Mouse (Mus musculus): ENCODE results near the gene Ptprm. TPM values are rescaled to one million over a fixed set of nuclear protein-coding genes. Genes with fewer than 3 reads are reported as not detected.
"Not testable (repeated sequence)": the region's sequence is repeated elsewhere in the genome, so short reads cannot be mapped to it uniquely, and the experiment has no call there.

The Ptprm gene
- polyA plus RNA-seq, 1 experiment from 2014 or later: 17.6 TPM

DNA sequence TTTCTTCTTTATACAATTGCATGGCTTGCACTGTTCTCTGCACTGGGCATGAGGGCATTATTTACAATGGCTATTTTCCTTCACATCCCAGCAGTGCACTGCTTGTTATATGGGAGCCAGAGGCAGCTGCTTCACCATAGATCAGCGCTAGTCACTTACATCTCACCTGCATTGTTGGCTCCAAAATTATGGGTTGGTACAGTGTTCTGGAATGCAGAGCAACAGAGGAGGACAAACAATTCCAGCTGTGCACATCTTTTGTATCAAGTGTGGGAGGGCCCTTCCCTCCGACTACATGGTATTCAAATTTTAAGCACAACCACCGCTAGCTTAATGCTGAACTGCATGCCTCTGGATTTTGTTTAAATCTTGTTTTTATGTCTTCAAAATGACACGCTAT is 489.8 kb downstream of the Ptprm start:
- Histone ChIP-seq H3K27me3 (no peaks in the 10 kb centered on the region), H3K4me1 (peaks cover 21% of the 10 kb centered on the region; the same call in 1 of the 2 replicates), H3K36me3 (no peaks in the 10 kb centered on the region), H3K9ac (no peak overlapping the region), H3K9me3 (replicated peaks) (no peaks in the 10 kb centered on the region), H3K27ac (replicated peaks) (no peak overlapping the region), H3K4me3 (replicated peaks) (no peak overlapping the region), H3K4me2 (replicated peaks) (no peak overlapping the region)
- ATAC-seq (ENCODE audit: insufficient number of reproducible peaks, low FRiP score, low TSS enrichment, low read depth): no peak
- WGBS: 37% methylated on average over 4 of the region's 4 CpGs

- no peak overlapping the region for H3K9ac ChIP-seq
- H3K4me3 ChIP-seq (replicated peaks): no peak overlapping the region
These were observed 492.7 kb downstream of the Ptprm start for GRCm38 (mm10) chr17:66861557-66861956.

DNA sequence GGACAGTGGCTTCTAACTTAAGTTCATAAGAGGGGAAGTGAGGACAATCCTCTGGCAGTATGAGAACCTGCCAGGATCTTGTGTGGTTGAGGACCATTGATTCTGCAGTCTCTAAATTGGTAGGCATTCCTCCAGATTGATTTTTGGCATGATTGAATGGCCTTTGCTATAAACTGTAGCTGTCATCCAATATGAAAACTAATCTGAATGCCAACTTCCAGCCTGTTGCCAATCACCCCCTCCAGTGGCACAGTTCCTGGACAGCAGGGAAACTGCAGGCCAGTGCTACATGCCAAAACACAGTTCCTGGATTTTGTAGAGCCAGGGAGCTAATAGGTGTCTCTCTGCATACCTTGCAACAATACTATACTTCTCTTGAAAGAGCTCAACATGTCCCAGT is 495.5 kb downstream of the Ptprm start:
- Histone ChIP-seq H3K36me3 (no peaks in the 10 kb centered on the region), H3K4me3 (replicated peaks) (no peak overlapping the region), H3K27ac (replicated peaks) (no peak overlapping the region), H3K4me1 (peaks cover 15% of the 10 kb centered on the region; the same call in 1 of the 2 replicates), H3K9ac (no peak overlapping the region), H3K4me2 (replicated peaks) (no peak overlapping the region), H3K27me3 (no peaks in the 10 kb centered on the region), H3K9me3 (replicated peaks) (no peaks in the 10 kb centered on the region)
- no peak for ATAC-seq (ENCODE audit: insufficient number of reproducible peaks, low FRiP score, low TSS enrichment, low read depth)

More at GRCm38 (mm10) chr17:66861557-66861956, 492.7 kb downstream of the Ptprm start:
- H3K36me3 ChIP-seq: no peaks in the 10 kb centered on the region
- peak; percentile 67; the same call in 1 of the 2 replicates for ATAC-seq (ENCODE audit: insufficient number of reproducible peaks, low FRiP score, low TSS enrichment, low read depth)
- H3K9me3 ChIP-seq (replicated peaks): no peaks in the 10 kb centered on the region
- H3K4me2 ChIP-seq (replicated peaks): no peak overlapping the region
- WGBS: 30% methylated on average over 2 of the region's 2 CpGs
- H3K27ac ChIP-seq (replicated peaks): no peak overlapping the region
- H3K4me1 ChIP-seq: peaks cover 21% of the 10 kb centered on the region; the same call in 1 of the 2 replicates
- H3K27me3 ChIP-seq: no peaks in the 10 kb centered on the region

GRCm38 (mm10) chr17:66852496-66852895 is 501.8 kb downstream of the Ptprm start:
- Histone ChIP-seq H3K4me2 (replicated peaks) (no peak overlapping the region), H3K9ac (no peak overlapping the region), H3K27me3 (no peaks in the 10 kb centered on the region), H3K27ac (replicated peaks) (no peak overlapping the region), H3K4me3 (replicated peaks) (no peak overlapping the region), H3K4me1 (no peaks in the 10 kb centered on the region), H3K9me3 (replicated peaks) (no peaks in the 10 kb centered on the region), H3K36me3 (no peaks in the 10 kb centered on the region)
- 85% methylated on average over 6 of the region's 6 CpGs for WGBS
- no peak for ATAC-seq (ENCODE audit: insufficient number of reproducible peaks, low FRiP score, low TSS enrichment, low read depth)

GRCm38 (mm10) chr17:66847011-66847410 is 507.2 kb downstream of the Ptprm start:
- H3K36me3 ChIP-seq, H3K27me3 ChIP-seq: not testable (repeated sequence)
- WGBS: 83% methylated on average over 4 of the region's 4 CpGs

DNA sequence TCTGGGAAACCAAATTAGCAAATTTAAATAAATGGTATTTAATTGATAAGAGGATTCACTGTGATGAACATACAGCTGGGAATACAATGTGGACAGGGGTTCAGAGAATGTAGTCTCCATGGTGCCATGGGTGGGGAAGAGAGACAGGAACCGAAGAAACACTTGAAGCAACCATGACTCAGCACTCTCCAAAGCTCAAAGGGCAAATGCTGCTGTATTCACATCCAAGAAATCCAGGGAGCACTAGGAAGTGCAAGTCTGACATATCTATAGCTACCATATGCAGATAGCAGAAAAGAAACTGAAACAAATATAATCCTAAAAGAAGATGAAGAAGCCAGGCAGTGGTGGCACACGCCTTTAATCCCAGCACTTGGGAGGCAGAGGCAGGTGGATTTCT is 531.9 kb downstream of the Ptprm start:
- H3K9me3 ChIP-seq (replicated peaks): no peaks in the 10 kb centered on the region
- H3K27ac ChIP-seq (replicated peaks): no peak overlapping the region
- H3K4me1 ChIP-seq: no peaks in the 10 kb centered on the region
- no peaks in the 10 kb centered on the region for H3K27me3 ChIP-seq
- H3K4me2 ChIP-seq (replicated peaks): no peak overlapping the region
- WGBS: 91% methylated on average over 2 of the region's 2 CpGs
- ATAC-seq (ENCODE audit: insufficient number of reproducible peaks, low FRiP score, low TSS enrichment, low read depth): no peak
- no peak overlapping the region for H3K4me3 ChIP-seq (replicated peaks)
- H3K9ac ChIP-seq: no peak overlapping the region
- no peaks in the 10 kb centered on the region for H3K36me3 ChIP-seq

More at GRCm38 (mm10) chr17:66847011-66847410, 507.2 kb downstream of the Ptprm start:
- H3K4me1 ChIP-seq; H3K9me3 ChIP-seq (replicated peaks); H3K27ac ChIP-seq (replicated peaks); H3K4me3 ChIP-seq (replicated peaks); H3K9ac ChIP-seq; H3K4me2 ChIP-seq (replicated peaks); ATAC-seq (ENCODE audit: insufficient number of reproducible peaks, low FRiP score, low TSS enrichment, low read depth): not testable (repeated sequence)

- no peaks in the 10 kb centered on the region for H3K27me3 ChIP-seq
- H3K4me1 ChIP-seq: no peaks in the 10 kb centered on the region
- H3K4me3 ChIP-seq (replicated peaks): no peak overlapping the region
- ATAC-seq (ENCODE audit: insufficient number of reproducible peaks, low FRiP score, low TSS enrichment, low read depth): no peak; the same call in 1 of the 2 replicates
- 64% methylated on average over 4 of the region's 4 CpGs for WGBS
- H3K36me3 ChIP-seq: no peaks in the 10 kb centered on the region
- no peak overlapping the region for H3K27ac ChIP-seq (replicated peaks)
- H3K9ac ChIP-seq: no peak overlapping the region
- H3K4me2 ChIP-seq (replicated peaks): no peak overlapping the region
- H3K9me3 ChIP-seq (replicated peaks): no peaks in the 10 kb centered on the region
These were observed 536.9 kb downstream of the Ptprm start for GRCm38 (mm10) chr17:66817380-66817779.

DNA sequence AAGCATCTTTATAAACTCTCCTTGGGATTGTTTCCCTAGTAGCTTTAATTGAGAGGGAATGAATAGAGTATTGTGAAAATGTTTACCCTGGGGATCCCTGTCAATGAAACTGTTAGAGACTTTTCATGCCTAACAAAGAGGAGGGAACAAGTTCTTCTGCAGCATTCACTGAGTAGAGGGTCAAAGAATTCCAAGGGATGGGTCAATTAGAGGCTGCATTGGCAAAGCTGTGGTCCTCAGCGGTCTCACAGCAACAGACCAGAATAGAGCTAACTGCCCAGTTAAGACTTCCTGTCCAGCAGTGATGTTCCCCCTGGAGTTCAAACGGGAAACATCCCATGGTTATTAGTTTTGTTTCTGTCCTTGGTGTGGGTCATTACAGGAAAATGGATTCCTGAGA is 538.3 kb downstream of the Ptprm start:
- ATAC-seq (ENCODE audit: insufficient number of reproducible peaks, low FRiP score, low TSS enrichment, low read depth): no peak
- Histone ChIP-seq H3K4me1 (no peaks in the 10 kb centered on the region), H3K4me2 (replicated peaks) (no peak overlapping the region), H3K27ac (replicated peaks) (no peak overlapping the region), H3K9ac (no peak overlapping the region), H3K9me3 (replicated peaks) (no peaks in the 10 kb centered on the region), H3K4me3 (replicated peaks) (no peak overlapping the region), H3K36me3 (no peaks in the 10 kb centered on the region), H3K27me3 (no peaks in the 10 kb centered on the region)
- 39% methylated on average over 2 of the region's 2 CpGs for WGBS

- no peak for ATAC-seq (ENCODE audit: insufficient number of reproducible peaks, low FRiP score, low TSS enrichment, low read depth)
- H3K9me3 ChIP-seq (replicated peaks): no peaks in the 10 kb centered on the region
- H3K27me3 ChIP-seq: no peaks in the 10 kb centered on the region
- no peak overlapping the region for H3K4me2 ChIP-seq (replicated peaks)
- no peak overlapping the region for H3K27ac ChIP-seq (replicated peaks)
- WGBS: 78% methylated on average over 6 of the region's 6 CpGs
- H3K9ac ChIP-seq: no peak overlapping the region
- no peaks in the 10 kb centered on the region for H3K4me1 ChIP-seq
- H3K4me3 ChIP-seq (replicated peaks): no peak overlapping the region
- H3K36me3 ChIP-seq: no peaks in the 10 kb centered on the region
These were observed 540.5 kb downstream of the Ptprm start for GRCm38 (mm10) chr17:66813786-66814185.

DNA sequence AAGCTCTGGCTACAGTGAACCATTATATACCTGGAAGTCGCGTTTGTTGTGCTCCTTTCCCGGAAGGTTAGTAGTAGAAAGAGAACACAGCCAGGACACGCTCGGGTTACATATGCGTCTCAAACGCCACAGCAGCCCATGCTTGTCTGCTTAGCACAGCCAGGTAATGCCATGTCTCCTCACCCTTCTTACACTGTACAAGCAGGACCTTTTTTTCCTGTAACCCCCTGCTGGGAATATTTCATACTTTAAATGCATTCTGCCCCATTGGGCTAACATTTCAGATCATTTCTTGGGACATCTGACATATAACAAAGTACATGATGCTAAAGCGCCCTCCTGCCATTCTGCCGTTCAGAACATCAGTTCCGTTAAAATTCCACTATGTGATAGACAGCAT is 540.9 kb downstream of the Ptprm start:
- H3K4me1 ChIP-seq: no peaks in the 10 kb centered on the region
- WGBS: 86% methylated on average over 10 of the region's 10 CpGs
- no peak overlapping the region for H3K4me2 ChIP-seq (replicated peaks)
- H3K36me3 ChIP-seq: no peaks in the 10 kb centered on the region
- H3K9me3 ChIP-seq (replicated peaks): no peaks in the 10 kb centered on the region
- H3K27ac ChIP-seq (replicated peaks): no peak overlapping the region
- H3K9ac ChIP-seq: no peak overlapping the region
- H3K4me3 ChIP-seq (replicated peaks): no peak overlapping the region
- ATAC-seq (ENCODE audit: insufficient number of reproducible peaks, low FRiP score, low TSS enrichment, low read depth): no peak
- no peaks in the 10 kb centered on the region for H3K27me3 ChIP-seq

DNA sequence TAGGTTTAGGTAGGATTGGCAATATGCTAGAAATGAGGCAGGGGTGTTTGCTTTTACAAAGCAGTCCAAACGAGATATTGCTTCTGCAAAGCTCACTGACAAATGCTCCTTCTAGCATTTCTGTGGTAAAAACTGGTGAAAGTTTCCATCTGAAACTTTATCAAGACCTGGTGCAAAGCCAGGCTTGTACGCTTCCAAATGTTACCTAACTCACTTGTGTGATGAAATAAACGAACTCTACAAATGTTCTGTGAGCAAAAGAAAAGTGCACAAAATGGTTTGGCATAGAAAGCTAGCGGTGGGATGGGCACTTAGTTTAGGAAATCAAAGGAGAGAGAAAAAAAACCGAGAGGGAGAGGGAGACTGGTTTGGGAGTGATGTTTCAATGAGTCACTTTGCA is 544.5 kb downstream of the Ptprm start:
- WGBS: 75% methylated on average over 5 of the region's 5 CpGs
- H3K4me1 ChIP-seq: no peaks in the 10 kb centered on the region
- no peak overlapping the region for H3K4me3 ChIP-seq (replicated peaks)
- H3K9ac ChIP-seq: no peak overlapping the region
- no peak for ATAC-seq (ENCODE audit: insufficient number of reproducible peaks, low FRiP score, low TSS enrichment, low read depth)
- H3K27me3 ChIP-seq: no peaks in the 10 kb centered on the region
- H3K4me2 ChIP-seq (replicated peaks): no peak overlapping the region
- no peaks in the 10 kb centered on the region for H3K9me3 ChIP-seq (replicated peaks)
- H3K27ac ChIP-seq (replicated peaks): no peak overlapping the region
- H3K36me3 ChIP-seq: no peaks in the 10 kb centered on the region

DNA sequence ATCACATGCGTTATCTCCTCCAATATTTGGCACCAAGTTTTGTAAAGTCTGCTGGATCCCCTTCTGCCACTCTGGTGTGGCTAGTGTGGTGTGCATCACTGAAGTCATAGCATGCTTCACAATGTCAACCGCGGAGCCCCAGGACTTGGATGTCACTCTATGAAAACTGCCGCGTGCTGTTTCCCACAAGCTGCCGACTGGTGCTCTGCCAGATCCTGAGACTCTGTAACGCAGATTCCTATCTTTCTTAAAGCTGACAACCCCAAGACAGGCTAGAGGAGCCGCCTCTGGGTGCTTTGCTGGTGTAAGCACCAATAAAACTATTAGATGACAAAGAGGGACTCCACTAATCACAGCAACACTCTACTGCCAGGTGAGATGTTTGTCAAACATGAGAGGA is 546.1 kb downstream of the Ptprm start:
- Histone ChIP-seq H3K4me2 (replicated peaks) (no peak overlapping the region), H3K4me3 (replicated peaks) (no peak overlapping the region), H3K4me1 (no peaks in the 10 kb centered on the region), H3K36me3 (no peaks in the 10 kb centered on the region), H3K27ac (replicated peaks) (no peak overlapping the region), H3K9me3 (replicated peaks) (no peaks in the 10 kb centered on the region), H3K9ac (no peak overlapping the region), H3K27me3 (no peaks in the 10 kb centered on the region)
- no peak for ATAC-seq (ENCODE audit: insufficient number of reproducible peaks, low FRiP score, low TSS enrichment, low read depth)
- WGBS: 74% methylated on average over 8 of the region's 8 CpGs
